Mouse (Mus musculus) MEL (cell line): ENCODE measurements at regions not wholly inside any gene's neighbourhood (a gene's known extent, or its start where the extent isn't known, plus 50 kb on each side); places are given as distances from the start of the nearest gene placed in this dataset.

Experiments used
- DNase-seq: peaks from one replicate; pipeline ENCODE4 v3.0.0; 2011; ENCODE audit warnings: low read depth, low spot score
- H3K27ac ChIP-seq: 2 replicates; pipeline ENCODE4 v1.5.1; 2012; ENCODE audit warnings: low read depth, mild to moderate bottlenecking, control low read depth, low read length, moderate library complexity; ENCODE audit not compliant: control insufficient read depth
- H3K27me3 ChIP-seq, 2 experiments: fragments of 150-350 bp in 1 of 2; sonication (generic) in 1 of 2; 2 replicates each; pipeline ENCODE4 v1.6.1; 2012; ENCODE audit warnings: low read length in 2 of 2, mild to moderate bottlenecking in 2 of 2, improper control_type of control experiment in 1 of 2, moderate library complexity in 1 of 2; ENCODE audit not compliant: insufficient read depth in 2 of 2, control insufficient read depth in 1 of 2
- H3K36me3 ChIP-seq, 2 experiments: 2 replicates each; pipeline ENCODE4 v1.6.1; 2012 to 2014; ENCODE audit warnings: low read length in 2 of 2, improper control_type of control experiment in 1 of 2, inconsistent platforms in 1 of 2, mild to moderate bottlenecking in 1 of 2; ENCODE audit not compliant: insufficient read depth in 2 of 2, control insufficient read depth in 1 of 2
- H3K4me1 ChIP-seq, 2 experiments: fragments of 150-350 bp in 1 of 2; sonication (generic) in 1 of 2; 2 replicates each; pipeline ENCODE4 v1.6.1; 2012; ENCODE audit warnings: low read length in 2 of 2, improper control_type of control experiment in 1 of 2, mild to moderate bottlenecking in 1 of 2; ENCODE audit not compliant: insufficient read depth in 2 of 2, control insufficient read depth in 1 of 2
- H3K4me3 ChIP-seq, 2 experiments: fragments of 150-350 bp in 1 of 2; sonication (generic) in 1 of 2; 2 replicates each; pipeline ENCODE4 v1.5.1; 2012; ENCODE audit warnings: low read depth in 2 of 2, low read length in 2 of 2, mild to moderate bottlenecking in 2 of 2, moderate library complexity in 2 of 2, control low read depth in 1 of 2, improper control_type of control experiment in 1 of 2; ENCODE audit not compliant: control insufficient read depth in 1 of 2, insufficient read depth in 1 of 2
- H3K79me2 ChIP-seq: 2 replicates; pipeline ENCODE4 v1.6.1; 2012; ENCODE audit warnings: mild to moderate bottlenecking, low read length, moderate library complexity; ENCODE audit not compliant: control insufficient read depth, poor library complexity, insufficient read depth
- H3K9ac ChIP-seq: 2 replicates; pipeline ENCODE4 v1.6.1; 2012; ENCODE audit warnings: low read depth, mild to moderate bottlenecking, control low read depth, low read length, moderate library complexity; ENCODE audit not compliant: control insufficient read depth, poor library complexity, severe bottlenecking
- H3K9me3 ChIP-seq: fragments of 150-350 bp; sonication (generic); replicated peaks from 2 replicates; pipeline ENCODE4 v1.6.1; 2012; ENCODE audit warnings: mild to moderate bottlenecking, low read length, improper control_type of control experiment, moderate library complexity; ENCODE audit not compliant: insufficient read depth
- BHLHE40 ChIP-seq: IDR thresholded peaks from 2 replicates; pipeline ENCODE4 v1.6.1; 2012; ENCODE audit warnings: low read depth, mild to moderate bottlenecking, inconsistent platforms, low read length, improper control_type of control experiment, borderline replicate concordance
- CHD1 ChIP-seq: IDR thresholded peaks from 2 replicates; pipeline ENCODE4 v1.6.1; 2012; ENCODE audit warnings: low read depth, mild to moderate bottlenecking, inconsistent platforms, low read length, improper control_type of control experiment
- CHD2 ChIP-seq: IDR thresholded peaks from 2 replicates; pipeline ENCODE4 v1.6.1; 2011; ENCODE audit warnings: low read length, improper control_type of control experiment
- CTCF ChIP-seq, 3 experiments: IDR thresholded peaks in 2 of 3; conservative IDR thresholded peaks in 1 of 3; 2 replicates each; pipeline ENCODE4 v1.5.1; 2011 to 2012; ENCODE audit warnings: low read length in 3 of 3, low read depth in 2 of 3, mild to moderate bottlenecking in 2 of 3, improper control_type of control experiment in 1 of 3, inconsistent platforms in 1 of 3, mixed read lengths in 1 of 3, moderate library complexity in 1 of 3; ENCODE audit not compliant: control insufficient read depth in 1 of 3, insufficient read depth in 1 of 3, poor library complexity in 1 of 3, severe bottlenecking in 1 of 3
- EP300 ChIP-seq, 2 experiments: IDR thresholded peaks; 2 replicates each; pipeline ENCODE4 v1.6.1; 2011; ENCODE audit warnings: improper control_type of control experiment in 2 of 2, low read length in 2 of 2, low read depth in 1 of 2, mild to moderate bottlenecking in 1 of 2
- ETS1 ChIP-seq: IDR thresholded peaks from 2 replicates; pipeline ENCODE4 v1.6.1; 2012; ENCODE audit warnings: low read depth, mild to moderate bottlenecking, inconsistent platforms, low read length, improper control_type of control experiment, moderate library complexity
- HCFC1 ChIP-seq: IDR thresholded peaks from 2 replicates; pipeline ENCODE4 v1.6.1; 2012; ENCODE audit warnings: low read depth, mild to moderate bottlenecking, inconsistent platforms, low read length, improper control_type of control experiment, moderate library complexity
- MAZ ChIP-seq: IDR thresholded peaks from 2 replicates; pipeline ENCODE4 v1.6.1; 2012; ENCODE audit warnings: low read depth, mild to moderate bottlenecking, inconsistent platforms, low read length, improper control_type of control experiment
- MEF2A ChIP-seq: IDR thresholded peaks from 2 replicates; pipeline ENCODE4 v1.6.1; 2014; ENCODE audit warnings: low read depth, mild to moderate bottlenecking, inconsistent platforms, low read length, improper control_type of control experiment; ENCODE audit not compliant: poor library complexity, insufficient replicate concordance, severe bottlenecking; ENCODE audit errors: extremely low read depth
- MYB ChIP-seq: IDR thresholded peaks from 2 replicates; pipeline ENCODE4 v1.6.1; 2011; ENCODE audit warnings: mild to moderate bottlenecking, low read depth, low read length, improper control_type of control experiment
- MYC ChIP-seq: IDR thresholded peaks from 2 replicates; pipeline ENCODE4 v1.6.1; 2011; ENCODE audit warnings: low read depth, mild to moderate bottlenecking, low read length, improper control_type of control experiment, moderate library complexity
- NELFE ChIP-seq: IDR thresholded peaks from 2 replicates; pipeline ENCODE4 v1.6.1; 2011; ENCODE audit warnings: low read depth, low read length, improper control_type of control experiment
- NRF1 ChIP-seq: IDR thresholded peaks from 2 replicates; pipeline ENCODE4 v1.6.1; 2014; ENCODE audit warnings: low read depth, mild to moderate bottlenecking, inconsistent platforms, low read length, improper control_type of control experiment, moderate library complexity; ENCODE audit not compliant: poor library complexity, insufficient read depth, severe bottlenecking
- POLR2AphosphoS2 ChIP-seq: IDR thresholded peaks from 2 replicates; pipeline ENCODE4 v1.6.1; 2011; ENCODE audit warnings: low read length, improper control_type of control experiment
- RAD21 ChIP-seq: IDR thresholded peaks from 2 replicates; pipeline ENCODE4 v1.6.1; 2011; ENCODE audit warnings: mild to moderate bottlenecking, low read depth, low read length, improper control_type of control experiment
- SIN3A ChIP-seq: IDR thresholded peaks from 2 replicates; pipeline ENCODE4 v1.6.1; 2012; ENCODE audit warnings: low read length, improper control_type of control experiment, inconsistent platforms
- SMC3 ChIP-seq: IDR thresholded peaks from 2 replicates; pipeline ENCODE4 v1.6.1; 2011; ENCODE audit warnings: low read depth, low read length, improper control_type of control experiment
- TBP ChIP-seq: IDR thresholded peaks from 2 replicates; pipeline ENCODE4 v1.8.0; 2011; ENCODE audit warnings: low read depth, low read length, improper control_type of control experiment
- UBTF ChIP-seq: IDR thresholded peaks from 2 replicates; pipeline ENCODE4 v1.6.1; 2012; ENCODE audit warnings: low read depth, mild to moderate bottlenecking, inconsistent platforms, low read length, improper control_type of control experiment, moderate library complexity, borderline replicate concordance; ENCODE audit not compliant: insufficient read depth
- USF2 ChIP-seq, 2 experiments: IDR thresholded peaks; 2 replicates each; pipeline ENCODE4 v1.6.1; 2011 to 2012; ENCODE audit warnings: improper control_type of control experiment in 2 of 2, low read length in 2 of 2, borderline replicate concordance in 1 of 2, inconsistent platforms in 1 of 2, low read depth in 1 of 2, mild to moderate bottlenecking in 1 of 2; ENCODE audit not compliant: insufficient read depth in 1 of 2
- ZC3H11A ChIP-seq: IDR thresholded peaks from 2 replicates; pipeline ENCODE4 v1.6.1; 2012; ENCODE audit warnings: low read depth, mild to moderate bottlenecking, inconsistent platforms, low read length, improper control_type of control experiment
- ZKSCAN1 ChIP-seq: IDR thresholded peaks from 2 replicates; pipeline ENCODE4 v1.6.1; 2012; ENCODE audit warnings: low read depth, mild to moderate bottlenecking, inconsistent platforms, low read length, improper control_type of control experiment, moderate library complexity
- ZNF384 ChIP-seq: IDR thresholded peaks from 2 replicates; pipeline ENCODE4 v1.6.1; 2012; ENCODE audit warnings: low read depth, mild to moderate bottlenecking, inconsistent platforms, low read length, improper control_type of control experiment

GRCm38 (mm10) chr9:63052181-63052580 lies 64.5 kb upstream of the Pias1 start:
- Histone ChIP-seq H3K4me1 (no peaks in the 10 kb centered on the region), H3K4me3 (no peak overlapping the region), H3K79me2 (no peaks in the 10 kb centered on the region), H3K9me3 (no peaks in the 10 kb centered on the region), H3K36me3 (no peaks in the 10 kb centered on the region), H3K27me3 (peaks cover 8 to 21% of the 10 kb centered on the region in 2 experiments), H3K9ac (no peak overlapping the region), H3K27ac (no peak overlapping the region)
- TF ChIP-seq CHD1 (no peak), NRF1 (no peak), USF2 (IDR thresholded peaks at IDR 0.05; ENCODE audit: borderline replicate concordance in 1 of 2, insufficient read depth in 1 of 2, low read depth in 1 of 2, low read length in 2 of 2) (no peak), UBTF (no peak), HCFC1 (no peak), NELFE (no peak), ZNF384 (no peak), TBP (no peak), EP300 (IDR thresholded peaks at IDR 0.05; ENCODE audit: low read depth in 1 of 2, low read length in 2 of 2) (no peak), MYC (no peak), ZC3H11A (no peak), MAZ (no peak), SMC3 (peak; percentile 54), SIN3A (no peak), BHLHE40 (no peak), ZKSCAN1 (no peak), RAD21 (peak; percentile 23), POLR2AphosphoS2 (no peak), ETS1 (no peak), MYB (no peak), CTCF (IDR thresholded peaks at IDR 0.05 in 2 of 3, conservative IDR thresholded peaks at IDR 0.05 in 1 of 3; ENCODE audit: control insufficient read depth in 1 of 3, insufficient read depth in 1 of 3, low read depth in 2 of 3, low read length in 3 of 3, poor library complexity in 1 of 3, severe bottlenecking in 1 of 3) (peak; percentile 16 to 50 (median 47); a peak in 5 of 6 replicates), CHD2 (no peak), MEF2A (no peak)
- DNase-seq, result peak; percentile 47
